Mouse (Mus musculus): ENCODE data around the gene Sbpl. TPM values are rescaled to one million over a fixed set of nuclear protein-coding genes. Genes with fewer than 3 reads are reported as not detected.
A peak's percentile ranks its signal among the peaks of the same experiment; 100 is the strongest.

Sbpl gene
- not detected in 2 replicates for polyA plus RNA-seq (2015; fragmentation: Nextera tagmentation; extraction: Ambion mirVana)

DNA sequence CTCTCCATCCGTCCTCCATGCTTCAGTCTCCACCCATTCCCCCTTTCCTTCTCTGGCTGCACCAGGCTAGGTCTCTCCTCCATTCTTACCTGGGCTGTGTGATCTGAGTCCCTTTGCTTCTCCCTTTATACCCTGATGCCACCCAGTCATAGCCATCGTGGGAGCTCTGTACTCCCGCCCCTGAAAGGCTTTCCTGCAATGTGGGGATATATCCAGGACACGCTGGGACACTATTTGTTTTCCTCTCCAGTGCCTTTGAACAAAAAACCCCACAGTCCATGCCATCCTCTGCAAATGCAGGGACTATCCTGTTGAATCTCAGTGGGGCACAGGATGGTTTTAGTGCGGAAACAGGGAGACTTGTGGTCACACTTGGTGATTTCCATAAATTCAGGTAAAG is at the start of gene Sbpl:
Gene Sbpl (minus strand): TSS at position 101 of the 400 bp plus-strand sequence.
- no peaks in the 10 kb centered on the region for H3K36me3 ChIP-seq (ENCODE audit: insufficient read depth, low read length)
- no peaks in the 10 kb centered on the region for H3K9me3 ChIP-seq (ENCODE audit: low read length)
- no peak within 1 kb of the TSS for H3K4me2 ChIP-seq (replicated peaks; ENCODE audit: low read depth, low read length)
- ATAC-seq (ENCODE audit: low FRiP score, low TSS enrichment), result no peak
- H3K27me3 ChIP-seq (ENCODE audit: insufficient read depth, low read length), result no peaks in the 10 kb centered on the region
- H3K4me3 ChIP-seq (ENCODE audit: low read length), result no peak within 1 kb of the TSS
- H3K4me1 ChIP-seq (ENCODE audit: insufficient read depth, low read length), result 0 out of 2 replicates have a peak, but pooled peaks cover 2% of the 10 kb centered on the region
- H3K27ac ChIP-seq (ENCODE audit: low read length), result no peak within 1 kb of the TSS
- H3K9ac ChIP-seq (replicated peaks; ENCODE audit: low read length), result no peak within 1 kb of the TSS
- WGBS, result 82% methylated on average over 5 of the region's 5 CpGs

GRCm38 (mm10) chr17:24004071-24004665 is 49.1 kb upstream of the Sbpl start:
- Histone ChIP-seq H3K4me1 (ENCODE audit: insufficient read depth, low read length) (no peaks in the 10 kb centered on the region), H3K27me3 (ENCODE audit: insufficient read depth, low read length) (no peaks in the 10 kb centered on the region), H3K9ac (replicated peaks; ENCODE audit: low read length) (no peak overlapping the region), H3K27ac (ENCODE audit: low read length) (no peak overlapping the region), H3K4me2 (replicated peaks; ENCODE audit: low read depth, low read length) (no peak overlapping the region), H3K4me3 (ENCODE audit: low read length) (no peak overlapping the region), H3K9me3 (ENCODE audit: low read length) (0 out of 2 replicates have a peak, but pooled peaks cover 3% of the 10 kb centered on the region), H3K36me3 (ENCODE audit: insufficient read depth, low read length) (no peaks in the 10 kb centered on the region)
- WGBS, result 93% methylated on average over 14 of the region's 14 CpGs
- no peak for ATAC-seq (ENCODE audit: low FRiP score, low TSS enrichment)

GRCm38 (mm10) chr17:24000404-24000803 is 45.3 kb upstream of the Sbpl start:
- H3K9me3 ChIP-seq (ENCODE audit: low read length), result 0 out of 2 replicates have a peak, but pooled peaks cover 3% of the 10 kb centered on the region
- H3K9ac ChIP-seq (replicated peaks; ENCODE audit: low read length), result no peak overlapping the region
- no peak overlapping the region for H3K27ac ChIP-seq (ENCODE audit: low read length)
- no peak overlapping the region for H3K4me3 ChIP-seq (ENCODE audit: low read length)
- no peak for ATAC-seq (ENCODE audit: low FRiP score, low TSS enrichment)
- H3K27me3 ChIP-seq (ENCODE audit: insufficient read depth, low read length), result no peaks in the 10 kb centered on the region
- 39% methylated on average over 5 of the region's 5 CpGs for WGBS
- no peaks in the 10 kb centered on the region for H3K4me1 ChIP-seq (ENCODE audit: insufficient read depth, low read length)
- no peak overlapping the region for H3K4me2 ChIP-seq (replicated peaks; ENCODE audit: low read depth, low read length)
- H3K36me3 ChIP-seq (ENCODE audit: insufficient read depth, low read length), result no peaks in the 10 kb centered on the region

DNA sequence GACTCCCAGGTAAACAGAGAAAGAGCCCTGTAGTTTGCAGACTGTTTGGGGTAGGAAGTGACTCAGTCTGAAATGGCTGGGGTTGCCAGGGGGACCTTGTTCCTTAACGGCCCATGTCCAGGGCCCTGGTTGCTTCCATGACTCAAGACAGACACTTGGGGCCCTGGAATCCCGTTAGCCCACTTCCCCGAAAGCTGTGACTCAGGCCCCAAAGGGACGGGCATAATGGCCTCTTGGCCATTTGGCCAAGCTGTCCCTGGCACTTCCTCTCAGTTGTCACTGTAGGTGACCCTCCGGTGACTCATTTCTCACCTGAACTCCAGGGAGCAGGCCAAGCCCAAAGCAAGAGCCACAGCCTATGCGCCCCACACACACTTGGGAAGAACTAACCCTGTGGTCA is 43.3 kb upstream of the Sbpl start:
- H3K9me3 ChIP-seq (ENCODE audit: low read length), result no peaks in the 10 kb centered on the region
- H3K36me3 ChIP-seq (ENCODE audit: insufficient read depth, low read length), result no peaks in the 10 kb centered on the region
- no peaks in the 10 kb centered on the region for H3K27me3 ChIP-seq (ENCODE audit: insufficient read depth, low read length)
- H3K9ac ChIP-seq (replicated peaks; ENCODE audit: low read length), result no peak overlapping the region
- no peak overlapping the region for H3K4me3 ChIP-seq (ENCODE audit: low read length)
- WGBS, result 36% methylated on average over 6 of the region's 6 CpGs
- no peak overlapping the region for H3K4me2 ChIP-seq (replicated peaks; ENCODE audit: low read depth, low read length)
- H3K27ac ChIP-seq (ENCODE audit: low read length), result no peak overlapping the region
- ATAC-seq (ENCODE audit: low FRiP score, low TSS enrichment), result no peak
- H3K4me1 ChIP-seq (ENCODE audit: insufficient read depth, low read length), result peaks cover 3% of the 10 kb centered on the region; the same call in 1 of the 2 replicates

DNA sequence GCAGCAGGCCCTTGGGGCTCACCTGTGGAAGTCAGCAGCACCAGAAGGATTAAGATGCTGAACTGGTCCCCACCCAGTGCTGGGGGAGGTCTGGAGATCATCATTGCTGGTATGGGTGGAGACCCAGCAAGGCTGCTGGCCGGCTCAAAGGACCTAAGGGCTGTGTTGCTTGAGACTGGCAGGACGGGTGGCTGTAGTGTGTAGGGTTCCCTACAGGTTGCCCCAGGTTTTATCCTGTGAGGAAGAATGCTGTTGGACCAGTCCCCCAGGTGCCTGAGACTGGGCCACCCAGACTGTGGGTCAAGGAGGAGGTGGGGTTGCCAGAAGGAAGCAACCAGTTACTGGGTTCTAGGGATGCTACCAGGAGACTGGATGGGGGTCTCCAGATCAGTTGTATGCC is 42.8 kb upstream of the Sbpl start, which contains the start of gene Prss22:
Gene Prss22 (minus strand): TSS at position 200 of the 400 bp plus-strand sequence.
- ATAC-seq (ENCODE audit: low FRiP score, low TSS enrichment), result no peak
- Histone ChIP-seq H3K27me3 (ENCODE audit: insufficient read depth, low read length) (no peaks in the 10 kb centered on the region), H3K36me3 (ENCODE audit: insufficient read depth, low read length) (no peaks in the 10 kb centered on the region), H3K4me2 (replicated peaks; ENCODE audit: low read depth, low read length) (no peak within 1 kb of the TSS), H3K4me3 (ENCODE audit: low read length) (no peak within 1 kb of the TSS), H3K4me1 (ENCODE audit: insufficient read depth, low read length) (peaks cover 8% of the 10 kb centered on the region), H3K9me3 (ENCODE audit: low read length) (no peaks in the 10 kb centered on the region), H3K9ac (replicated peaks; ENCODE audit: low read length) (no peak within 1 kb of the TSS), H3K27ac (ENCODE audit: low read length) (no peak within 1 kb of the TSS)
- 59% methylated on average over 2 of the region's 2 CpGs for WGBS

- Histone ChIP-seq H3K36me3 (ENCODE audit: insufficient read depth, low read length) (no peaks in the 10 kb centered on the region), H3K4me2 (replicated peaks; ENCODE audit: low read depth, low read length) (no peak overlapping the region), H3K27me3 (ENCODE audit: insufficient read depth, low read length) (no peaks in the 10 kb centered on the region), H3K9me3 (ENCODE audit: low read length) (no peaks in the 10 kb centered on the region), H3K9ac (replicated peaks; ENCODE audit: low read length) (no peak overlapping the region), H3K4me3 (ENCODE audit: low read length) (no peak overlapping the region), H3K27ac (ENCODE audit: low read length) (no peak overlapping the region), H3K4me1 (ENCODE audit: insufficient read depth, low read length) (peaks cover 9% of the 10 kb centered on the region)
- WGBS, result 27% methylated on average over 1 of the region's 1 CpGs
- ATAC-seq (ENCODE audit: low FRiP score, low TSS enrichment), result no peak
These were observed 40.3 kb upstream of the Sbpl start for GRCm38 (mm10) chr17:23995421-23995820.

- ATAC-seq (ENCODE audit: low FRiP score, low TSS enrichment), result no peak
- 78% methylated on average over 7 of the region's 7 CpGs for WGBS
- H3K9ac ChIP-seq (replicated peaks; ENCODE audit: low read length), result no peak overlapping the region
These were observed 39.6 kb upstream of the Sbpl start for GRCm38 (mm10) chr17:23994667-23995066.

GRCm38 (mm10) chr17:23993559-23994428 is 38.7 kb upstream of the Sbpl start:
- 10% methylated on average over 31 of the region's 31 CpGs for WGBS
- no peaks in the 10 kb centered on the region for H3K36me3 ChIP-seq (ENCODE audit: insufficient read depth, low read length)
- no peaks in the 10 kb centered on the region for H3K27me3 ChIP-seq (ENCODE audit: insufficient read depth, low read length)
- H3K4me1 ChIP-seq (ENCODE audit: insufficient read depth, low read length), result peaks cover 9% of the 10 kb centered on the region
- H3K4me2 ChIP-seq (replicated peaks; ENCODE audit: low read depth, low read length), result peak overlapping the region; percentile 52
- H3K4me3 ChIP-seq (ENCODE audit: low read length), result peak overlapping the region; percentile 31
- H3K9ac ChIP-seq (replicated peaks; ENCODE audit: low read length), result peak overlapping the region; percentile 66
- H3K27ac ChIP-seq (ENCODE audit: low read length), result peak overlapping the region; percentile 83
- ATAC-seq (ENCODE audit: low FRiP score, low TSS enrichment), result peak; percentile 64
- no peaks in the 10 kb centered on the region for H3K9me3 ChIP-seq (ENCODE audit: low read length)

More at GRCm38 (mm10) chr17:23994667-23995066, 39.6 kb upstream of the Sbpl start:
- Histone ChIP-seq H3K27me3 (ENCODE audit: insufficient read depth, low read length) (no peaks in the 10 kb centered on the region), H3K9me3 (ENCODE audit: low read length) (no peaks in the 10 kb centered on the region), H3K27ac (ENCODE audit: low read length) (no peak overlapping the region), H3K36me3 (ENCODE audit: insufficient read depth, low read length) (no peaks in the 10 kb centered on the region), H3K4me1 (ENCODE audit: insufficient read depth, low read length) (peaks cover 9% of the 10 kb centered on the region), H3K4me2 (replicated peaks; ENCODE audit: low read depth, low read length) (no peak overlapping the region), H3K4me3 (ENCODE audit: low read length) (no peak overlapping the region)

GRCm38 (mm10) chr17:23992789-23993553 is 37.9 kb upstream of the Sbpl start:
- Histone ChIP-seq H3K27ac (ENCODE audit: low read length) (peak overlapping the region; percentile 83), H3K9ac (replicated peaks; ENCODE audit: low read length) (peak overlapping the region; percentile 24), H3K4me2 (replicated peaks; ENCODE audit: low read depth, low read length) (peak overlapping the region; percentile 52), H3K4me3 (ENCODE audit: low read length) (peak overlapping the region; percentile 31), H3K9me3 (ENCODE audit: low read length) (no peaks in the 10 kb centered on the region), H3K36me3 (ENCODE audit: insufficient read depth, low read length) (no peaks in the 10 kb centered on the region), H3K4me1 (ENCODE audit: insufficient read depth, low read length) (peaks cover 9% of the 10 kb centered on the region), H3K27me3 (ENCODE audit: insufficient read depth, low read length) (no peaks in the 10 kb centered on the region)
- ATAC-seq (ENCODE audit: low FRiP score, low TSS enrichment), result peak; percentile 87
- WGBS, result 43% methylated on average over 9 of the region's 9 CpGs

Data from kidney, embryonic 16.5 days (tissue).